Mouse (Mus musculus) forebrain, embryonic 14.5 days (tissue): ENCODE data around the gene 2200002D01Rik. TPM values are rescaled to one million over a fixed set of nuclear protein-coding genes. Genes with fewer than 3 reads are reported as not detected.
"Not testable (repeated sequence)": the region's sequence is repeated elsewhere in the genome, so short reads cannot be mapped to it uniquely, and the experiment has no call there.

Experiments used
- ATAC-seq: fragments of 200-750 bp; cut with Nextera tagmentation; 2 replicates; pipeline ENCODE4 v1.8.0; 2017; ENCODE audit warnings: mild to moderate bottlenecking, moderate library complexity
- DNase-seq: peaks from one replicate; pipeline ENCODE4 v3.0.0-alpha.2; 2015; ENCODE audit warnings: low spot score
- H3K27ac ChIP-seq: fragments of 300-500 bp; sonication (generic); 2 replicates; pipeline ENCODE4 v1.5.1; 2014; ENCODE audit warnings: low read depth, mild to moderate bottlenecking, control low read depth, low read length, moderate library complexity
- H3K27me3 ChIP-seq: fragments of 300-500 bp; sonication (generic); replicated peaks from 2 replicates; pipeline ENCODE4 v1.6.1; 2014; ENCODE audit warnings: low read length, control low read depth, mixed read lengths; ENCODE audit not compliant: control insufficient read depth, insufficient read depth
- H3K36me3 ChIP-seq: fragments of 300-500 bp; sonication (generic); 2 replicates; pipeline ENCODE4 v1.6.1; 2014; ENCODE audit warnings: low read length, control low read depth; ENCODE audit not compliant: control insufficient read depth, insufficient read depth
- H3K4me1 ChIP-seq: fragments of 300-500 bp; sonication (generic); 2 replicates; pipeline ENCODE4 v1.6.1; 2014; ENCODE audit warnings: antibody characterized with exemption, low read length, control low read depth; ENCODE audit not compliant: control insufficient read depth, insufficient read depth
- H3K4me2 ChIP-seq: fragments of 300-500 bp; sonication (generic); 2 replicates; pipeline ENCODE4 v1.6.1; 2014; ENCODE audit warnings: mild to moderate bottlenecking, control low read depth, low read length
- H3K4me3 ChIP-seq: fragments of 300-500 bp; sonication (generic); 2 replicates; pipeline ENCODE4 v1.5.1; 2014; ENCODE audit warnings: low read depth, low read length, control low read depth
- H3K9ac ChIP-seq: fragments of 300-500 bp; sonication (generic); 2 replicates; pipeline ENCODE4 v1.6.1; 2014; ENCODE audit warnings: mild to moderate bottlenecking, low read length, control low read depth, moderate library complexity
- H3K9me3 ChIP-seq: fragments of 300-500 bp; sonication (generic); replicated peaks from 2 replicates; pipeline ENCODE4 v1.6.1; 2016; ENCODE audit warnings: low read length, control low read depth, mixed read lengths; ENCODE audit not compliant: control insufficient read depth
- WGBS: fragments of 180-500 bp; shearing (Covaris S2); extraction: QIAGEN DNeasy Blood & Tissue Kit; methylation state at CpG from one replicate; pipeline ENCODE4 v1.1.7; 2014; 5-methylcytosine and 5-hydroxymethylcytosine counted together
- polyA plus RNA-seq: library from polyadenylated mRNA; unstranded; fragments of >200 nt; fragmentation: Nextera tagmentation; extraction: Ambion mirVana; gene quantifications from 2 replicates; pipeline ENCODE4 v1.2.1, GENCODE M21; 2014

Gene 2200002D01Rik
- polyA plus RNA-seq, 1 experiment from 2014 or later, result 0.37 TPM

DNA sequence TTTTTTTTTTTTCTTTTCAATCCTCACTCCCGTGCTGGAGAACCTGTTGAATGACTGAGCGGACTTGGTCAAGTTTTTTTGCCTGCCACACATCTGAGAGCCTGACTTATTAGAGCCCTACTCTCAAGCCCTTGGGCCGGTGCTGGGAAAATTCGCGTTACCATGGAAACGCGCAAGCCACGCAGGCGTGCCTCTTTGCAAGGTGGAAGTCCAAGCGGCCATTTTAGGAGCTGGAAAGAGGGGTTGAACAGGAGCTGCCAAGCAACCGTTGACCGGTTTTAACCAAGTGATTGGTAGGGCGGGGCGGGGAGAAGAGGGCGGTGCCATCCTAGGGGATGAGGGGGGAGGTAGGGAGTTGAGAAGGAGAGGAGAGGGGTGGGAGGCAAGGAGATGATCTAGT lies 33.4 kb downstream of the 2200002D01Rik start:
- H3K4me2 ChIP-seq, result no peak overlapping the region
- 48% methylated on average over 15 of the region's 15 CpGs for WGBS
- no peak for DNase-seq

DNA sequence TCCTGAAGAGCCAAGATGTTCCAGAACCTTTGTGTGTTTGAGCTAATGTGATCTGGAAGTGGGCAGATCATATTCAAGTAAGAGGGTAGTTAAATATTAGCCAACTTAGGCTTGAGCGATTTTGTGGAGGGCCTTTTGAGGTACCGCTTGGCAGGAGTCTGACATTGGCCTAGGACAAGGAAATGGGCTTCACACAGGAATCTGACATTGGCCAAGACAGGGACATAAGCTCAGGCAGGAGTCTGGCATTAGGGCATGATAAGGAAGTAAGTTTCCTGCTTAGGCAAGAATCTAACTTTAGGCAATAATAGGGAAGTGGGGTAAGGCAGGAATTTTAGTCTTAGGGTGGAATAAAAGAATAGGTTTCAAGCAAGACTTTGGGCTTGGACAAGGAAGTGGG lies 34.0 kb downstream of the 2200002D01Rik start:
- Histone ChIP-seq H3K9ac (no peak overlapping the region), H3K27ac (no peak overlapping the region), H3K4me3 (no peak overlapping the region), H3K4me2 (peak overlapping the region; percentile 44; the same call in 1 of the 2 replicates), H3K36me3 (no peaks in the 10 kb centered on the region), H3K27me3 (no peaks in the 10 kb centered on the region), H3K9me3 (no peaks in the 10 kb centered on the region), H3K4me1 (no peaks in the 10 kb centered on the region)
- 73% methylated on average over 2 of the region's 2 CpGs for WGBS
- DNase-seq (no peak), ATAC-seq (no peak)

More for the DNA sequence above, 33.4 kb downstream of the 2200002D01Rik start:
- H3K4me1 ChIP-seq, result no peaks in the 10 kb centered on the region
- H3K9me3 ChIP-seq, result no peaks in the 10 kb centered on the region
- no peak for ATAC-seq
- no peak overlapping the region for H3K4me3 ChIP-seq
- H3K27me3 ChIP-seq, result no peaks in the 10 kb centered on the region
- H3K9ac ChIP-seq, result no peak overlapping the region
- no peaks in the 10 kb centered on the region for H3K36me3 ChIP-seq
- no peak overlapping the region for H3K27ac ChIP-seq

DNA sequence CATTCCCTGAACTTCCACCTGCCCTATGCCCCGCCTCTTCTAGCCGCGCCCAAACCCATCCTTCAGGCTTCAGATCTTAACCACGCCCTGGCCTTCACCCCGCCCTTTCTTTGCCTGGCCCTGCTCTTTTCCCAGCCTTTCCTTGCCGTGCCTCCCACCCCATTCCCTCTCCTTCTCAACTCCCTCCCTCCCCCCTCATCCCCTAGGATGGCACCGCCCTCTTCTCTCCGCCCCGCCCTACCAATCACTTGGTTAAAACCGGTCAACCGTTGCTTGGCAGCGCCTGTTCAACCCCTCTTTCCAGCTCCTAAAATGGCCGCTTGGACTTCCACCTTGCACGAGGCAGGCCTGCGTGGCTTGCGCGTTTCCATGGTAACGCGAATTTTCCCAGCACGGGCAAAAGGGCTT lies 34.6 kb downstream of the 2200002D01Rik start, which contains the start of gene Catsperg1:
Gene Catsperg1 (minus strand): TSS at position 361 of the 408 bp plus-strand sequence.
- no peaks in the 10 kb centered on the region for H3K9me3 ChIP-seq
- no peak within 1 kb of the TSS for H3K9ac ChIP-seq
- DNase-seq (peak; percentile 76), ATAC-seq (peak; percentile 80)
- H3K27me3 ChIP-seq, result no peaks in the 10 kb centered on the region
- H3K4me2 ChIP-seq, result peak within 1 kb of the TSS; percentile 44
- WGBS, result 2% methylated on average over 20 of the region's 20 CpGs
- H3K4me3 ChIP-seq, result peak within 1 kb of the TSS; percentile 18
- H3K4me1 ChIP-seq, result no peaks in the 10 kb centered on the region
- no peaks in the 10 kb centered on the region for H3K36me3 ChIP-seq
- no peak within 1 kb of the TSS for H3K27ac ChIP-seq

DNA sequence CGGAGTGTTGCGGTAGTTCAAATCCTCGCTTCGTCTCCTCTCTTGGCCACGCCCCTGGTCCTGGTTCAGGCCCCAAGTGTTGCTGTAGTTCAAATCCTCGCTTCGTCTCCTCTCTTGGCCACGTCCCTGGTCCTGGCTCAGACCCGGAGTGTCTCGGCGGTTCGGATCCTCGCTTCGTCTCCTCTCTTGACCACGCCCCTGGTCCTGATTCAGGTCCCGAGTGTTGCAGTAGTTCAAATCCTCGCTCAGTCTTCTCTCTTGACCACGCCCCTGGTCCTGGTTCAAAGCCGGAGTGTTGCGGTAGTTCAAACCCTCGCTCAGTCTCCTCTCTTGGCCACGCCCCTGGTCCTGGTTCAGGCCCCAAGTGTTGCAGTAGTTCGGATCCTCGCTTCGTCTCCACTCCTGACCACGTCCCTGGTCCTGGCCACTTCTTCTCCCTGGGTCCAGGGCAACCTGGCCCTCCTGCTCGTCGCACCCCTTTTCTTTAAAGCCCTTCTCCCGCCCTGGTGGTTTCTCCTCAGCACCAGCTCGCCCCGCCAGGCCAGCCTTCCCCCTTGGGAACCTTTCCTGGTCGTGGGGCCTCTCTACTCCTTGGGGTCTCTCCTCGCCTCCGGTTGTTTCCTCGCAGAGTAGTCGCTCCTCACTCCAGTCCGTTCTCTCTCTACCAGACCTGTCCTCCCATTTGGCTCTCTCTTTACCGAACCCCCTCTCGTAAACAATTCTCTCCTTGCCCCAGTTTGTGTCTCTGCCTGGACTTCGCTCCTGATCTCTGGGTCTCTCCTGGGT lies 35.3 kb downstream of the 2200002D01Rik start:
- not testable (repeated sequence) for H3K27me3 ChIP-seq, H3K9ac ChIP-seq, H3K36me3 ChIP-seq, H3K4me1 ChIP-seq, DNase-seq, H3K9me3 ChIP-seq, H3K27ac ChIP-seq
- Histone ChIP-seq H3K4me3 (0 out of 2 replicates have a peak overlapping the region, but pooled peaks have one; percentile 18), H3K4me2 (peak overlapping the region; percentile 44)
- 0 out of 2 replicates have a peak, but pooled peaks have one; percentile 24 for ATAC-seq
- 16% methylated on average over 39 of the region's 40 CpGs for WGBS

DNA sequence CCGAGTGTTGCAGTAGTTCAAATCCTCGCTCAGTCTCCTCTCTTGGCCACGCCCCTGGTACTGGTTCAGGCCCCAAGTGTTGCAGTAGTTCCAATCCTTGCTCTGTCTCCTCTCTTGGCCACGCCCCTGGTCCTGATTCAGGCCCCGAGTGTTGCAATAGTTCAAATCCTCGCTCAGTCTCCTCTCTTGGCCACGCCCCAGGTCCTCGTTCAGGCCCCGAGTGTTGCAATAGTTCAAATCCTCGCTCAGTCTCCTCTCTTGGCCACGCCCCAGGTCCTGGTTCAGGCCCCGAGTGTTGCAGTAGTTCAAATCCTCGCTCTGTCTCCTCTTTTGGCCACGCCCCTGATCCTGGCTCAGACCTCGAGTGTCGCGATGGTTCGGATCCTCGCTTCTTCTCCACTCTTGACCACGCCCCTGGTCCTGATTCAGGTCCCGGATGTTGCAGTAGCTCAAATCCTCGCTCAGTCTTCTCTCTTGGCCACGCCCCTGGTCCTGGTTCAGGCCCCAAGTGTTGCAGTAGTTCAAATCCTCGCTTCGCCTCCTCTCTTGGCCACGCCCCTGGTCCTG lies 36.0 kb downstream of the 2200002D01Rik start:
- Histone ChIP-seq H3K9ac (no peak overlapping the region), H3K27ac (no peak overlapping the region), H3K4me1 (no peaks in the 10 kb centered on the region), H3K27me3 (no peaks in the 10 kb centered on the region), H3K4me3 (no peak overlapping the region), H3K9me3 (no peaks in the 10 kb centered on the region), H3K4me2 (no peak overlapping the region), H3K36me3 (no peaks in the 10 kb centered on the region)
- WGBS, result 18% methylated on average over 26 of the region's 26 CpGs
- ATAC-seq (no peak), DNase-seq (no peak)

DNA sequence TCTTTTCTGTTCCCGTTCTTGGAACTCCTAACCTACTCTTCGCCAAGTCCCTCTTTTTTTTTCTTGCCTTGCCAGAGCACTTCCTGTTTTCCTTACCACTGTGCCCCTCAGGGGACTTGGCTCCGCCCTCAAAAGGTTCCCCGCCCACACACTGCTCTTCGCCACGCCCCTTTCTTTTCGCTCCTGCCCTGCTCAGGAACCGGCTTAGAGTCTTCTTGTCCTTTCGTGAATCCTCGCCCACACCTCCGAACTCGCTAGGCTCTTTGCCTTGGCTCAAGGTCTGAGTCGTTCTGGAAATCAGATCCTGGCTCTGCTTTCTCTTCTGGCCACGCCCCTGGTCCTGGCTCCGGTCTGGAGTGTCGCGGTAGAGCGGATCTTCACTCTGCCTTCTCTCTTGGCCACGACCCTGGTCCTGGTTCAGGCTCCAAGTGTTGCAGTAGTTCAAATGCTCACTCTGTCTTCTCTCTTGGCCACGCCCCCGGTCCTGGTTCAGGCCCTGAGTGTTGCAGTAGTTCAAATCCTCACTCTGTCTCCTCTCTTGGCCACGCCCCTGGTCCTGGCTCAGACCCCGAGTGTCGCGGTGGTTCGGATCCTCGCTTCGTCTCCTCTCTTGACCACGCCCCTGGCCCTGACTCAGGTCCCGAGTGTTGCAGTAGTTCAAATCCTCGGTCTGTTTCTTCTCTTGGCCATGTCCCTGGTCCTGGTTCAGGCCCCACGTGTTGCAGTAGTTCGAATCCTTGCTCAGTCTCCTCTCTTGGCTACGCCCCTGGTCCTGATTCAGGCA lies 36.7 kb downstream of the 2200002D01Rik start:
- ATAC-seq, result peak; percentile 54; the same call in 1 of the 2 replicates
- 6% methylated on average over 34 of the region's 34 CpGs for WGBS
- DNase-seq, result peak; percentile 62
- Histone ChIP-seq H3K9me3 (no peaks in the 10 kb centered on the region), H3K4me2 (peak overlapping the region; percentile 44), H3K4me3 (peak overlapping the region; percentile 21), H3K27me3 (no peaks in the 10 kb centered on the region), H3K36me3 (no peaks in the 10 kb centered on the region), H3K9ac (no peak overlapping the region; the same call in 1 of the 2 replicates), H3K27ac (no peak overlapping the region), H3K4me1 (no peaks in the 10 kb centered on the region)

DNA sequence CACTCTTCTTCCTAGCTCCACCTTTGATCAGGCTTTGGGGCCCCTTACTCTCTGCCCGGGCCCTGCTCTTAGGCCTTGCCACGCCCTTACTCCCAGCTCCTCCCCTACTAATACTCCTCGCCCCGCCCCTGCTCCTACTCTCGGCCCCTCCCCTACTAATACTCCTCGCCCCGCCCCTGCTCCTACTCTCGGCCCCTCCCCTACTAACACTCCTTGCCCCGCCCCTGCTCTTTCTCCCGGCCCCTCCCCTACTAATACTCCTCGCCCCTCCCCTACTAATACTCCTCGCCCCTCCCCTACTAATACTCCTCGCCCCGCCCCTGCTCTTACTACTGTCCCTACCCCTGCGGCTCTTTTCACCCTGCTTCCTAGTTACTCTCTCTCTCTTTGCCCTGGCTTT lies 37.3 kb downstream of the 2200002D01Rik start:
- WGBS, result 33% methylated on average over 13 of the region's 15 CpGs
- ATAC-seq, H3K4me1 ChIP-seq, H3K27ac ChIP-seq, H3K27me3 ChIP-seq, H3K9me3 ChIP-seq, H3K9ac ChIP-seq, DNase-seq, H3K36me3 ChIP-seq: not testable (repeated sequence)
- Histone ChIP-seq H3K4me2 (peak overlapping the region; percentile 44), H3K4me3 (peak overlapping the region; percentile 21)

DNA sequence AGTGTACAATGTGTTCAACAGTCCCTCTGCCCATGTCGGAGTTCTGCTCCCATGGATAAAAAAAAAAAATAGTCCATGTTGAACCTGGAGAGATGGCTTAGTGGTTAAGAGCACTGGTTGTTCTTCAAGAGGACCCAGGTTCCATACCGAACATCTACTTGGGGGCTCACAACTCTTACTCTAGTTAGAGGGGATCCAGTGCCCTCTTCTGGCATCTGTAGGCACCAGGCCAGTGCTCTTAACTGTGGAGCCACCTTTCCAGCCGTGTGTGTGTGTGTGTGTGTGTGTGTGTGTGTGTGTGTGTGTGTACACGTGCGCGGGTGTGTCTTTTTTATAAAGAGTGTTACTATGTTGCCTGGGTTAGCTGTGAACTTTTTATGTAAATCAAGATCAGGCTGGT lies 45.7 kb downstream of the 2200002D01Rik start:
- no peak for ATAC-seq
- WGBS, result 87% methylated on average over 6 of the region's 6 CpGs
- H3K27ac ChIP-seq, result no peak overlapping the region

More for the DNA sequence above, 45.7 kb downstream of the 2200002D01Rik start:
- Histone ChIP-seq H3K36me3 (no peaks in the 10 kb centered on the region), H3K9ac (no peak overlapping the region), H3K4me1 (no peaks in the 10 kb centered on the region), H3K27me3 (no peaks in the 10 kb centered on the region), H3K9me3 (no peaks in the 10 kb centered on the region), H3K4me3 (no peak overlapping the region), H3K4me2 (no peak overlapping the region)
- DNase-seq, result no peak
